9 mouse cellular contexts compared by ENCODE assay signal in genomic region chr6:18372447-18373228, GRCm38 (mm10).
DNase-seq lines count a peak whose midpoint lies in the region; ATAC-seq and TF ChIP-seq lines count a peak whose summit lies in the region.
"Had no signal": no experiment of that assay in that cellular context is flagged by ENCODE, and none has a peak within 500 bp of the region (broad histone marks: within the 10 kb centered on the region; RNA-seq: fewer than 3 reads in every experiment).

No protein-coding gene starts in this region.

- peak; percentile 51; the same call in 1 of the 2 replicates for ATAC-seq in hindbrain, embryonic 11.5 days (ENCODE audit: low FRiP score)

- H3K9me3 ChIP-seq in MEL (replicated peaks; ENCODE audit: insufficient read depth, low read length) = no peaks in the 10 kb centered on the region
- H3K9me3 ChIP-seq in hindbrain, embryonic 11.5 days (ENCODE audit: control insufficient read depth, low read length) = no peaks in the 10 kb centered on the region
- H3K9me3 ChIP-seq: limb, embryonic 15.5 days had no signal

- H3K4me1 ChIP-seq in MEL (ENCODE audit: control insufficient read depth in 1 of 2, insufficient read depth in 2 of 2, low read length in 2 of 2) = peaks cover 10 to 14% of the 10 kb centered on the region in 2 experiments
- no peaks in the 10 kb centered on the region for H3K4me1 ChIP-seq in hindbrain, embryonic 11.5 days (replicated peaks; ENCODE audit: control insufficient read depth, insufficient read depth, low read length)
- H3K4me1 ChIP-seq: limb, embryonic 15.5 days had no signal

- 0 out of 2 replicates have a peak overlapping the region, but pooled peaks have one; percentile 27 for H3K9ac ChIP-seq in MEL (ENCODE audit: control insufficient read depth, low read depth, low read length, poor library complexity, severe bottlenecking)
- no peak overlapping the region for H3K9ac ChIP-seq in hindbrain, embryonic 11.5 days (ENCODE audit: low read depth, low read length)
- H3K9ac ChIP-seq: limb, embryonic 15.5 days had no signal

- 45% methylated on average over 7 of the region's 7 CpGs for WGBS in hindbrain, embryonic 11.5 days

- TF ChIP-seq POLR2A in MEL (IDR thresholded peaks at IDR 0.05; ENCODE audit: control insufficient read depth in 1 of 2, insufficient read depth in 1 of 2, low read depth in 1 of 2, low read length in 2 of 2, poor library complexity in 1 of 2) = no peak

- no peaks in the 10 kb centered on the region for H3K27me3 ChIP-seq in MEL (ENCODE audit: control insufficient read depth in 1 of 2, insufficient read depth in 2 of 2, low read length in 2 of 2)
- no peaks in the 10 kb centered on the region for H3K27me3 ChIP-seq in hindbrain, embryonic 11.5 days (ENCODE audit: control insufficient read depth, insufficient read depth, low read length)
- H3K27me3 ChIP-seq: limb, embryonic 15.5 days had no signal

- peaks cover 0 to 25% of the 10 kb centered on the region in 2 experiments; a peak in 2 of 4 replicates for H3K36me3 ChIP-seq in MEL (ENCODE audit: control insufficient read depth in 1 of 2, insufficient read depth in 2 of 2, low read length in 2 of 2)
- no peaks in the 10 kb centered on the region for H3K36me3 ChIP-seq in hindbrain, embryonic 11.5 days (ENCODE audit: control insufficient read depth, insufficient read depth, low read length)

- peak; percentile 81 for TF ChIP-seq RAD21 in MEL (IDR thresholded peaks at IDR 0.05; ENCODE audit: low read depth, low read length)

- no peaks in the 10 kb centered on the region for H3K79me2 ChIP-seq in MEL (ENCODE audit: control insufficient read depth, insufficient read depth, low read length, poor library complexity)

- peak; percentile 89 for DNase-seq in MEL (ENCODE audit: low read depth, low spot score)
- peak; percentile 34 for DNase-seq in brain, embryonic 18.5 days (ENCODE audit: low read depth, low spot score)
- peak; percentile 6 for DNase-seq in fibroblast of lung, adult 2 months (ENCODE audit: low read depth)
- DNase-seq in hindbrain, embryonic 11.5 days (ENCODE audit: low spot score) = peak; percentile 73
- peak; percentile 55 to 59 for DNase-seq in layer of hippocampus, postnatal 14 days (ENCODE audit: low spot score in 2 of 2)
- peak; percentile 79 for DNase-seq in lung, postnatal 4 days
- peak; percentile 63 for DNase-seq in right cerebral cortex, postnatal 14 days
- DNase-seq in yolk sac, embryonic 10.5 days (ENCODE audit: low spot score) = peak; percentile 42

- peak; percentile 75 to 80 for TF ChIP-seq EP300 in MEL (IDR thresholded peaks at IDR 0.05; ENCODE audit: low read depth in 1 of 2, low read length in 2 of 2)

- H3K27ac ChIP-seq in MEL (ENCODE audit: control insufficient read depth, low read depth, low read length) = no peak overlapping the region
- no peak overlapping the region for H3K27ac ChIP-seq in hindbrain, embryonic 11.5 days (ENCODE audit: low read depth, low read length)
- H3K27ac ChIP-seq: limb, embryonic 15.5 days had no signal

- no peak overlapping the region for H3K4me2 ChIP-seq in hindbrain, embryonic 11.5 days (replicated peaks; ENCODE audit: low read depth, low read length)
- H3K4me2 ChIP-seq: limb, embryonic 15.5 days had no signal

- peak; percentile 83 to 86 (median 85) for TF ChIP-seq CTCF in MEL (IDR thresholded peaks at IDR 0.05 in 2 of 3, conservative IDR thresholded peaks at IDR 0.05 in 1 of 3; ENCODE audit: control insufficient read depth in 1 of 3, insufficient read depth in 1 of 3, low read depth in 2 of 3, low read length in 3 of 3, poor library complexity in 1 of 3, severe bottlenecking in 1 of 3)

- peak overlapping the region; percentile 26 to 40 for H3K4me3 ChIP-seq in MEL (ENCODE audit: control insufficient read depth in 1 of 2, insufficient read depth in 1 of 2, low read depth in 2 of 2, low read length in 2 of 2)
- H3K4me3 ChIP-seq in hindbrain, embryonic 11.5 days (ENCODE audit: low read depth, low read length) = no peak overlapping the region
- H3K4me3 ChIP-seq: limb, embryonic 15.5 days had no signal

TF ChIP-seq in MEL, 35 proteins besides CTCF, POLR2A, EP300 and RAD21:
- TF ChIP-seq RCOR1 (IDR thresholded peaks at IDR 0.05; ENCODE audit: low read depth, low read length) (peak; percentile 52), USF2 (IDR thresholded peaks at IDR 0.05; ENCODE audit: borderline replicate concordance in 1 of 2, insufficient read depth in 1 of 2, low read depth in 1 of 2, low read length in 2 of 2) (no peak), SMC3 (IDR thresholded peaks at IDR 0.05; ENCODE audit: low read depth, low read length) (peak; percentile 72), MXI1 (IDR thresholded peaks at IDR 0.05; ENCODE audit: low read depth, low read length) (peak; percentile 58; the same call in 1 of the 2 replicates), E2F4 (IDR thresholded peaks at IDR 0.05; ENCODE audit: borderline replicate concordance, low read depth, low read length) (no peak), TAL1 (IDR thresholded peaks at IDR 0.05; ENCODE audit: low read length) (peak; percentile 24; the same call in 1 of the 2 replicates), SIN3A (IDR thresholded peaks at IDR 0.05; ENCODE audit: low read length) (peak; percentile 73), MAFK (IDR thresholded peaks at IDR 0.05; ENCODE audit: borderline replicate concordance, low read depth, low read length) (no peak), ZC3H11A (IDR thresholded peaks at IDR 0.05; ENCODE audit: low read depth, low read length) (peak; percentile 67), ELF1 (IDR thresholded peaks at IDR 0.05; ENCODE audit: low read depth, low read length) (peak; percentile 56; the same call in 1 of the 2 replicates), MAX (IDR thresholded peaks at IDR 0.05; ENCODE audit: low read length) (peak; percentile 57), TCF12 (IDR thresholded peaks at IDR 0.05; ENCODE audit: low read depth, low read length) (peak; percentile 93), POLR2AphosphoS5 (IDR thresholded peaks at IDR 0.05; ENCODE audit: borderline replicate concordance, low read depth, low read length) (no peak), GATA1 (IDR thresholded peaks at IDR 0.05; ENCODE audit: low read depth, low read length) (peak; percentile 66), CHD2 (IDR thresholded peaks at IDR 0.05; ENCODE audit: low read length) (no peak), ZKSCAN1 (IDR thresholded peaks at IDR 0.05; ENCODE audit: low read depth, low read length) (no peak), TBP (IDR thresholded peaks at IDR 0.05; ENCODE audit: low read depth, low read length) (no peak), ETS1 (IDR thresholded peaks at IDR 0.05; ENCODE audit: low read depth, low read length) (peak; percentile 87), CHD1 (IDR thresholded peaks at IDR 0.05; ENCODE audit: low read depth, low read length) (no peak), NRF1 (IDR thresholded peaks at IDR 0.05; ENCODE audit: insufficient read depth, low read depth, low read length, poor library complexity, severe bottlenecking) (no peak), HCFC1 (IDR thresholded peaks at IDR 0.05; ENCODE audit: low read depth, low read length) (peak; percentile 41; the same call in 1 of the 2 replicates), USF1 (IDR thresholded peaks at IDR 0.05; ENCODE audit: low read depth, low read length) (no peak), ZNF384 (IDR thresholded peaks at IDR 0.05; ENCODE audit: low read depth, low read length) (0 out of 2 replicates have a peak, but pooled peaks have one; percentile 9), MYB (IDR thresholded peaks at IDR 0.05; ENCODE audit: low read depth, low read length) (peak; percentile 37; the same call in 1 of the 2 replicates), POLR2AphosphoS2 (IDR thresholded peaks at IDR 0.05; ENCODE audit: low read length) (no peak), UBTF (IDR thresholded peaks at IDR 0.05; ENCODE audit: borderline replicate concordance, insufficient read depth, low read depth, low read length) (no peak), JUND (IDR thresholded peaks at IDR 0.05; ENCODE audit: low read depth, low read length) (0 out of 2 replicates have a peak, but pooled peaks have one; percentile 8), MYC (IDR thresholded peaks at IDR 0.05; ENCODE audit: low read depth, low read length) (peak; percentile 53; the same call in 1 of the 2 replicates), BHLHE40 (IDR thresholded peaks at IDR 0.05; ENCODE audit: borderline replicate concordance, low read depth, low read length) (0 out of 2 replicates have a peak, but pooled peaks have one; percentile 27), MAZ (IDR thresholded peaks at IDR 0.05; ENCODE audit: low read depth, low read length) (no peak)
TF ChIP-seq in MEL: peak in this region for 17.

Comparison
In these comparisons a context has a peak if more than half of its experiments do, and no peak if none do; other contexts are left out.
1. DNase-seq: peak in every context shown above with its lines; median percentile 89 in MEL; 79 in lung, postnatal 4 days; 73 in hindbrain, embryonic 11.5 days; 63 in right cerebral cortex, postnatal 14 days; 57 in layer of hippocampus, postnatal 14 days; 42 in yolk sac, embryonic 10.5 days; 34 in brain, embryonic 18.5 days; 6 in fibroblast of lung, adult 2 months.